Mouse (Mus musculus) heart, adult 2 months (tissue): ENCODE results near the gene Kat2b.

Experiments
- CTCF ChIP-seq: fragments of 200-600 bp; IDR thresholded peaks from 2 replicates; pipeline ENCODE4 v1.8.1; 2022; ENCODE audit warnings: antibody characterized with exemption, mild to moderate bottlenecking, moderate library complexity
- EP300 ChIP-seq: fragments of 200-500 bp; IDR thresholded peaks from 2 replicates; pipeline ENCODE4 v1.6.1; 2011; ENCODE audit warnings: low read depth, low read length, control low read depth; ENCODE audit not compliant: insufficient read depth
- POLR2A ChIP-seq: fragments of 200-500 bp; IDR thresholded peaks from 2 replicates; pipeline ENCODE4 v1.6.1; 2011; ENCODE audit warnings: mild to moderate bottlenecking, low read depth, low read length, control low read depth; ENCODE audit not compliant: insufficient read depth

GRCm38 (mm10) chr17:53619391-53619790, 52.7 kb downstream of the Kat2b start:
- TF ChIP-seq CTCF (no peak), POLR2A (no peak), EP300 (no peak)
